Mouse (Mus musculus) myocyte (in vitro differentiated cells): ENCODE results near the gene Gab1.

Experiments
- MAX ChIP-seq: IDR thresholded peaks from one replicate; pipeline ENCODE4 v1.6.1; 2011; ENCODE audit warnings: low read depth, mild to moderate bottlenecking, control low read depth
- MYOG ChIP-seq, 3 experiments: IDR thresholded peaks; one replicate each; pipeline ENCODE4 v1.6.1; 2011; ENCODE audit warnings: control low read depth in 2 of 3, low read depth in 2 of 3, mild to moderate bottlenecking in 2 of 3; ENCODE audit not compliant: insufficient read length in 2 of 3, control insufficient read depth in 1 of 3, insufficient read depth in 1 of 3
- POLR2A ChIP-seq: IDR thresholded peaks from one replicate; pipeline ENCODE4 v1.6.1; 2011; ENCODE audit warnings: low read depth, mild to moderate bottlenecking, control low read depth, moderate library complexity; ENCODE audit not compliant: insufficient read length
- POLR2AphosphoS2 ChIP-seq: IDR thresholded peaks from one replicate; pipeline ENCODE4 v1.6.1; 2011; ENCODE audit warnings: low read depth, control low read depth; ENCODE audit not compliant: insufficient read length
- SRF ChIP-seq: IDR thresholded peaks from one replicate; pipeline ENCODE4 v1.6.1; 2011; ENCODE audit warnings: low read depth; ENCODE audit not compliant: control insufficient read depth, insufficient read length
- TCF12 ChIP-seq: IDR thresholded peaks from one replicate; pipeline ENCODE4 v1.6.1; 2011; ENCODE audit warnings: mild to moderate bottlenecking, control low read depth; ENCODE audit not compliant: poor library complexity, insufficient read depth, severe bottlenecking
- TCF3 ChIP-seq: IDR thresholded peaks from one replicate; pipeline ENCODE4 v1.6.1; 2011; ENCODE audit warnings: low read depth, control low read depth; ENCODE audit not compliant: insufficient read length
- USF1 ChIP-seq: IDR thresholded peaks from one replicate; pipeline ENCODE4 v1.6.1; 2011; ENCODE audit warnings: low read depth, mild to moderate bottlenecking, control low read depth, moderate library complexity

DNA sequence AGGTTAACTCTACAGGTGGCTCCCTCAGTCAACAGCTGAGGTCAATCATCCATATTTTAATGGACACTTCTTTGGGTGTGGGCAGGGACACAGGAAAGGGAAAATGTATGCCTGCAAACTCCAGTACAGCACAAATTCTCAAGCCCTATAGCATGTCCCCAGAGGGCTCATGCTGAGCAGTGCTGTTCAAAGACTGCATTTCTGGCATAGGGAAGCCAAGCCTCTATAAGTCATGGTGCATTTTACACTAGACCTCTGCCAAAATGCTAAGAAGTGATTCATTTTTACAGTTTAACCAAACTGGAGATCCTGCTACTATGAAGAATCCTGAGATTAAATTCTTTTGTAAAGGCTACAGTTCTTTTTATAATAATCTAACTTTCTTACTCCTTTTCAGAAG is 47.8 kb downstream of the Gab1 start:
- TF ChIP-seq SRF (no peak), MAX (no peak), USF1 (no peak), POLR2A (no peak), TCF12 (no peak), POLR2AphosphoS2 (no peak), TCF3 (no peak), MYOG (IDR thresholded peaks at IDR 0.05; ENCODE audit: control insufficient read depth in 1 of 3, insufficient read depth in 1 of 3, insufficient read length in 2 of 3, low read depth in 2 of 3) (no peak)
